Comparison of ENCODE assay signal across 8 mouse cellular contexts in genomic region chr1:184969374-184969773, GRCm38 (mm10).
"Had no signal": no experiment of that assay in that cellular context is flagged by ENCODE, and none has a peak within 500 bp of the region (broad histone marks: within the 10 kb centered on the region; RNA-seq: fewer than 3 reads in every experiment).

No protein-coding gene starts in this region.

- DNase-seq: lung, adult 18-20 months; lung, embryonic 14.5 days; lung, postnatal 10 days; lung, postnatal 4 days; right cerebral cortex, postnatal 14 days; thymus, adult 18-20 months; thymus, postnatal 14 days; thymus, postnatal 36 days had no signal
